Mouse (Mus musculus): Measurements from ENCODE around the gene Rnf11.

Rnf11 gene

GRCm38 (mm10) chr4:109442649-109443048 lies 41.9 kb downstream of the Rnf11 start:
- no peak for DNase-seq

- no peak for DNase-seq
These were observed 42.4 kb downstream of the Rnf11 start for GRCm38 (mm10) chr4:109442126-109442525.

- no peak for DNase-seq
These were observed 43.5 kb downstream of the Rnf11 start for GRCm38 (mm10) chr4:109441000-109441399.

GRCm38 (mm10) chr4:109440381-109440780 lies 44.1 kb downstream of the Rnf11 start:
- no peak for DNase-seq

- DNase-seq = no peak
These were observed 44.7 kb downstream of the Rnf11 start for GRCm38 (mm10) chr4:109439825-109440248.

- DNase-seq = no peak
These were observed 45.4 kb downstream of the Rnf11 start for GRCm38 (mm10) chr4:109439101-109439500.

GRCm38 (mm10) chr4:109437913-109438878 lies 46.3 kb downstream of the Rnf11 start:
- DNase-seq = peak; percentile 83 to 86

GRCm38 (mm10) chr4:109434256-109434655 lies 50.3 kb downstream of the Rnf11 start:
- no peak for DNase-seq

- no peak for DNase-seq
These were observed 50.9 kb downstream of the Rnf11 start for GRCm38 (mm10) chr4:109433641-109434040.

GRCm38 (mm10) chr4:109432668-109433375 lies 51.7 kb downstream of the Rnf11 start:
- DNase-seq = no peak

GRCm38 (mm10) chr4:109430854-109431253 lies 53.7 kb downstream of the Rnf11 start:
- DNase-seq = peak; percentile 63 to 70

GRCm38 (mm10) chr4:109430250-109430649 lies 54.3 kb downstream of the Rnf11 start:
- DNase-seq = no peak

GRCm38 (mm10) chr4:109427058-109427457 lies 57.5 kb downstream of the Rnf11 start:
- DNase-seq = no peak

GRCm38 (mm10) chr4:109423438-109423837 lies 61.1 kb downstream of the Rnf11 start:
- DNase-seq = no peak

GRCm38 (mm10) chr4:109422436-109422835 lies 62.1 kb downstream of the Rnf11 start:
- DNase-seq = peak in 1 of 2 experiments; percentile 50

- DNase-seq = no peak
These were observed 62.9 kb downstream of the Rnf11 start for GRCm38 (mm10) chr4:109421608-109422007.

GRCm38 (mm10) chr4:109420138-109420795 lies 64.3 kb downstream of the Rnf11 start:
- peak in 1 of 2 experiments; percentile 49 for DNase-seq

- peak in 1 of 2 experiments; percentile 24 for DNase-seq
These were observed 65.0 kb downstream of the Rnf11 start for GRCm38 (mm10) chr4:109419563-109419962.

- peak; percentile 49 to 70 for DNase-seq
These were observed 65.5 kb downstream of the Rnf11 start for GRCm38 (mm10) chr4:109419017-109419416.

- DNase-seq = no peak
These were observed 66.5 kb downstream of the Rnf11 start for GRCm38 (mm10) chr4:109417998-109418397.

- DNase-seq = no peak
These were observed 72.3 kb downstream of the Rnf11 start for GRCm38 (mm10) chr4:109412233-109412632.

- DNase-seq = no peak
These were observed 73.1 kb downstream of the Rnf11 start for GRCm38 (mm10) chr4:109411377-109411967.

Measured in kidney, postnatal 4 days (tissue).